Mouse (Mus musculus): ENCODE measurements around the gene Gm11011.

DNA sequence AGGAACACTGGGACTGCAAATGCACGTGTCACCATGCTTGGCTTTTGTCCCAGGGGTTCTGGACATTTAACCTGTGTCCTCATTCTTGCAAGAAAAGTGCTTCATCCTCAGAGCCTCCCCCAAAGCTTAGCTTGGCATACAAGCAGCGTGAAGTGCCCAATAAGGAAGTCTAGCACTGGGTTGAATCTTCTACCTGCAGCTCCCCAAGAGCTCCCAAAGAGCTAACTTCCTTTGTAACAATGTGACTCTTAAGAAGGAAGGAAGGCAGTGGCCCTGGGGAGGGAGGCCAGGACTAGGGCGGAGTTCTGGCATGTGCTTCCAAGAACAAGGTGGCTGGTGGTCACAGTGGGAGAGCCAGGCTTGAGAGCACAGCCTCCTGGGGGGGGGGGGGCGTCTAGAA lies 27.1 kb upstream of the Gm11011 start:
- TF ChIP-seq POLR2A (IDR thresholded peaks at IDR 0.05; ENCODE audit: insufficient read length, low read depth): no peak
- no peak for TF ChIP-seq MAX (IDR thresholded peaks at IDR 0.05; ENCODE audit: low read depth)
- no peak for TF ChIP-seq TCF12 (IDR thresholded peaks at IDR 0.05; ENCODE audit: insufficient read depth, poor library complexity, severe bottlenecking)
